Mouse (Mus musculus) erythroblast, adult 5-6 weeks (primary cell): ENCODE measurements around the gene Cidec. TPM values are rescaled to one million over a fixed set of nuclear protein-coding genes. Genes with fewer than 3 reads are reported as not detected.

Experiments
- ATAC-seq: replicated peaks from 2 replicates; pipeline ENCODE4 v1.8.0; 2016; ENCODE audit warnings: moderate number of reproducible peaks, mild to moderate bottlenecking, moderate TSS enrichment, inconsistent platforms; ENCODE audit not compliant: poor library complexity, low FRiP score, severe bottlenecking
- total RNA-seq, 2 experiments: library from RNA; stranded (forward) in 1 of 2; stranded (reverse) in 1 of 2; fragments of 150-400 nt in 1 of 2; fragments of 200-764, 138-1000 nt in 1 of 2; gene quantifications; 2 replicates each; pipeline versions ENCODE4 v1.2.3 to v1.2.4; 2015 to 2017; ENCODE audit warnings: low replicate concordance in 2 of 2

Cidec gene
- total RNA-seq (2015; ENCODE audit: low replicate concordance) (not detected in 2 replicates), total RNA-seq (2017; ENCODE audit: low replicate concordance) (not detected in 2 replicates)

GRCm38 (mm10) chr6:113435664-113436205 lies at the start of gene Cidec:
Gene Cidec, minus strand, starts transcription at chr6:113435760.
- ATAC-seq = no peak

GRCm38 (mm10) chr6:113483729-113484128 lies 48.2 kb upstream of the Cidec start:
- 0 out of 2 replicates have a peak, but pooled peaks have one; percentile 8 for ATAC-seq

- ATAC-seq = peak; percentile 93
These were observed 47.6 kb upstream of the Cidec start, which contains the start of gene Creld1 for GRCm38 (mm10) chr6:113483100-113483615. Gene Creld1, plus strand, starts transcription at chr6:113483297.

- ATAC-seq = peak; percentile 32
These were observed 47.0 kb upstream of the Cidec start for GRCm38 (mm10) chr6:113482477-113483099.

- ATAC-seq = no peak
These were observed 45.2 kb upstream of the Cidec start for GRCm38 (mm10) chr6:113480555-113481373.

GRCm38 (mm10) chr6:113478906-113479305 lies 43.3 kb upstream of the Cidec start:
- ATAC-seq = no peak

GRCm38 (mm10) chr6:113477353-113477752 lies 41.8 kb upstream of the Cidec start:
- ATAC-seq = no peak

GRCm38 (mm10) chr6:113473715-113474114 lies 38.2 kb upstream of the Cidec start:
- ATAC-seq = no peak

GRCm38 (mm10) chr6:113473246-113473645 lies 37.7 kb upstream of the Cidec start:
- no peak for ATAC-seq

GRCm38 (mm10) chr6:113472061-113472460 lies 36.5 kb upstream of the Cidec start:
- ATAC-seq = no peak

- ATAC-seq = no peak
These were observed 35.9 kb upstream of the Cidec start, which contains the start of gene Il17rc for GRCm38 (mm10) chr6:113471297-113471936. Gene Il17rc, plus strand, starts transcription at chr6:113471427.

- ATAC-seq = 0 out of 2 replicates have a peak, but pooled peaks have one; percentile 25
These were observed 33.9 kb upstream of the Cidec start for GRCm38 (mm10) chr6:113469432-113469831.

GRCm38 (mm10) chr6:113469021-113469420 lies 33.5 kb upstream of the Cidec start:
- peak; percentile 75 for ATAC-seq

- ATAC-seq = no peak
These were observed 33.0 kb upstream of the Cidec start for GRCm38 (mm10) chr6:113468512-113468911.

- ATAC-seq = no peak
These were observed 30.0 kb upstream of the Cidec start for GRCm38 (mm10) chr6:113465602-113466001.

- ATAC-seq = no peak
These were observed 28.5 kb upstream of the Cidec start for GRCm38 (mm10) chr6:113464040-113464439.

- ATAC-seq = no peak
These were observed 23.1 kb upstream of the Cidec start for GRCm38 (mm10) chr6:113458635-113459034.

- ATAC-seq = no peak
These were observed 22.5 kb upstream of the Cidec start, which contains the start of gene Il17re for GRCm38 (mm10) chr6:113457952-113458534. Gene Il17re, plus strand, starts transcription at chr6:113458484.

GRCm38 (mm10) chr6:113455007-113455406 lies 19.4 kb upstream of the Cidec start:
- ATAC-seq = no peak
